Mouse (Mus musculus) monocyte, adult 2 months (primary cell): ENCODE data around the gene Shb.

Experiments
- DNase-seq, 2 experiments: peaks; one replicate each; pipeline ENCODE4 v3.0.0; 2022; ENCODE audit warnings: low spot score in 2 of 2, low read depth in 1 of 2

Shb gene

DNA sequence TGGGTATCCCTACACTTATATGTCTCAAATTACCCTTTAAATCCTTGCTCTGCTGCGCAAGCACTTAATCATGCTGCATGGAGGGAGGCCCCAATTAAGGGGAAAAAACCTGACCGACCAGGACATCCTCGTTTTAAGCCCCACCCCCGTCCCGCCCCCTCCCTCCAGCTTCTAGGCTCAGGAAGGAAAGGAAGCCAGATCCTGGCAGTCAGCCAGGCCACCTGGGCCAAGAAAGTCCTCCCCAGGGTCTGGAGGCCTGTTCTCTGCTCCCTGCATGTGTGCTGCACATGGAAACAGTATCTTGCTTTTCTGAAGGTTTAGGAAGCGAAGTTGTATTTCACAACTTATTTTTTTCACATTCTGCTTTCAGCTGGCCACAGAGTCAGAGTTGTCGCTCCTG, at the start of gene Shb:
Gene Shb (minus strand): TSS at position 96 of the 400 bp plus-strand sequence.
- DNase-seq: no peak

GRCm38 (mm10) chr4:45581095-45581494, 48.8 kb upstream of the Shb start:
- no peak for DNase-seq

DNA sequence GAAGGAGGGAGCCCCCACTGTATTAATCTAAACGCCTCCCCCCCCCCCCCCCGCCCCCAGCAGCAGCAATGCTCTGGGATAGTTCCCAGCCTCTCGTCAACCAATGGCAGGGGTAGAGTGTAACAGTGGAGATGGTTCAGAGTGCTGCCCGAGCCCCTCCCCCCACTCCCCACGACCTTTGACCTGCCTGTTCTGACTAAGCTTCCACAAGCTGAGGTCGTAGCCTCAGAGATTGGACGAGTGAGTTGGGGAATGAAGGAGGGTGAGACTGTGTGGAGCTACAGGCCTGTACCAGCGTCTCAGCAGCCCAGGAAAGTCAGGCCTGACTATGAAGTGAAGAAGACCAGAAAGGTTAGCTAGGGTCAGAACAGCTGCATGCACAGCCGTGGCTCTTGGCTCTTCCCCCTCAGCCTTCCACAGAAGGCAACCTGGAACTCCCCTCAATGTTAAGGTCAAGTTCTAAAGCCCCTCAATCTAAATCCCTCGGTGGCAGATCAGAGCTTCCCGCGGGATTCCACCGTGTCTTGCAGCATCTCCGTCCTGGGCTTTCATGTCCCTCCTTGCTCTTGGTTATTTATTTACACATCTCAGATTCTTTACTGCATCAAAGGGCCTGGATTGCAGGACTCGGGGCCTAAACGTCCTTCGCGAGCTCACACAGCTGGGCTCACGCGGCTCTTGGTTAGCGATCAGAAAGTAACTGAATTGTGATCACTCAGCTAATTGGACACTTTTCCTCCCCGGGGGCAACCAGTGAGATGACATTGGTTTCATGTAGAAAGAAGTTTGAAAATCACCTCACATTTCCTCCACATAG, 46.5 kb upstream of the Shb start:
- DNase-seq: no peak

GRCm38 (mm10) chr4:45577631-45578030, 45.4 kb upstream of the Shb start:
- DNase-seq: no peak

DNA sequence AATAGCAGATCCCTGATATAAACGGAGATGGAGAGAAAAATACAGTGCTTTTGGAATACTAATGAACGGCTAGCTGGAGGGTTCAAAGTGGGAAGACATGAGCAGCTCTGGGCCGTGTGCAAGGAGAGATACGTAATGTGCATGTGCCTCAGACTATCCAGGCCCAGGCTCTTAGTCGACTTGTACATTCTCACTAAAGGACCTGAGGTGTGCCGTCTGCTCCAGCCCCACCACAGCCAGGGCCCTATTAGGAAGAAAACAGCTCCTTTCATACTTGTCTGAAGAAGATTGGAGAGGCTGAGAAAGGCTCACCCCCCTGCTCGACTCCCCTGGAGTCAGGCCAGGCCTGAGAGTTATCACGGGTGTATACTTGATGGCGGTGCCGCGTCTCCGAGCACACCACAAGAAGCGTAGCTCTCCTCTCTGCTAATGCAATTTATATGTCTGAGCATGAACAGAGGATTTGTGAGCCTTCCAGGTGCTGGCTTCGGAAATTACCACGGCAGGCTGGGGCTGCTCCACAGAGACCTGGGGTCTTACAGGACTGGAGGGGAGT, 42.4 kb upstream of the Shb start:
- DNase-seq: no peak

GRCm38 (mm10) chr4:45569521-45569920, 37.3 kb upstream of the Shb start:
- DNase-seq: no peak

DNA sequence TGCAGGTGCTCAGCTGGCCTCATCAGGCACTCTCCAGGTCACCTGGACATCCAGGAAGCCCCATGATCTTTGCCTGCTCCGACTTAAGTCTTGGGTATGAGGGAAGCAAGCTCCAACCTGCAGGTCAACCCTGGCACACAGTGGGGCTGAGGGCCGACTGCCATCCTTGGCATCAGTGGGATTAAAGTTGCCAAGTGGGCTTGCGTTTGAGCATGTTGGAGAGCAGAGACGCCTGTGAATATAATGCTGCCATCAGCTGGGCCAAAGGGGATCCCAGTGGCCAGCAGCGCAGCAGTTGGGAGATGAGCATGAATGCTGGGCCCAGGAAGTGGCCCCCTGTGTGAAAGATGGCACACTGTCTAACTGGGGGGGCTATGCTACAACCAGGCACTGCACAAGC, 25.9 kb upstream of the Shb start:
- DNase-seq: no peak

- DNase-seq: no peak
Observed at GRCm38 (mm10) chr4:45552571-45552970, 20.3 kb upstream of the Shb start.

DNA sequence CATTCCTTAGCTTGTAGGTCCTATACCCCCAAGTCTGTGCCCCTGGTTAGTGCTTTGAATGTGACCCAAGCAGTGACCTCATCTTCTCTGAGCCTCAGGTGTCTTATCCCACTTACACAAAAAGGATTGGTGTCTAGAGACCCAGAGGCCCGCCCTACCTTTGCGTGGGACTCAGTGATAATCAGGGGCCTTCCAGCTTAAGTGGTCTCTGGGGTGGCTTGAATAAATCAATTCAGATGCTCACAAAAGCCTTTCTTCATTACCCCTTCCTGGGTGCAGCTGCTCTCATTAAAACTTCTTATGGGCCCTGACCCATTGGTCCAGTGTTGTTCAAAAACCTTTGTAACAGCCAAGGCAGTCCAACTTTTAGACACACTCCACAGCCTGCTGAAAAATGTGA, 18.7 kb upstream of the Shb start:
- DNase-seq: no peak

- no peak for DNase-seq
Observed at GRCm38 (mm10) chr4:45549514-45549913, 17.2 kb upstream of the Shb start.

GRCm38 (mm10) chr4:45545851-45546250, 13.6 kb upstream of the Shb start:
- no peak for DNase-seq

GRCm38 (mm10) chr4:45543481-45544051, 11.3 kb upstream of the Shb start:
- no peak for DNase-seq

DNA sequence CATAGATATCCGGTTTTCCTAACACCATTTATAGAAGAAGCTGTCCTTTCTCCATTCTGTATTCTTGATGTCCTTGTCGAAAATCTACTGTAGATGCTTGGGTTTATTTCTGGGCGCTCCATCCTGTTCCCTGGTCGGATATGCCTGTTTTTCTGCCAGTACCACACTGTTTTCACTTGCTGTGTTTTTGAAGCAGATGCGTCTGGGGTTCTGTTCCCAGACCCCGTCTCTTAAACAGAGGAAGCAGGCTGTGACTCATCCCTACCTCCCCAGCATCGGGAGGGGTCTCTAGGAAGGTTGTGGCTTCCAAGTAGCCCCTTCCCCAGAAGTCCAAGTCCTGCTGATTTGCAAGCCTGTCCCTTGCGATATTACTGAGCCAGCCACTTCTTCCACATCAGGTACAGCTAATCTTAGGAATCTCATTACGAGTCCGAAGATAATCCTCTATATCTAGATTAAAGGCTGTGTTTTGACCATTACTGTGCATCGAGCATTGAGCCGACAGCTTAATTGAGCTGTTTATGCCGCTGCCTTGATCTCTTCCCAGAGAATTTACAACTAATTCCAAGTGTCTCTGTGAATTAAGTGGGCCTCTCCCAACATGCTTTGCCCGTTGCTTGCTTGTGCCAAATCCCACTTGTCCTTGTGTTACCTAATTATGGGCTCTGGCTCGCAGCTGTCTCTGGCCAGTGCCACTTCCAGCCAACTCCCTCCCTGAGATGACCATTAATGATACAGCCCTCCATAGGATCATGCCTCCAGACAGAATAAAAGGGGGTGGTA, 8.1 kb upstream of the Shb start:
- DNase-seq: no peak

DNA sequence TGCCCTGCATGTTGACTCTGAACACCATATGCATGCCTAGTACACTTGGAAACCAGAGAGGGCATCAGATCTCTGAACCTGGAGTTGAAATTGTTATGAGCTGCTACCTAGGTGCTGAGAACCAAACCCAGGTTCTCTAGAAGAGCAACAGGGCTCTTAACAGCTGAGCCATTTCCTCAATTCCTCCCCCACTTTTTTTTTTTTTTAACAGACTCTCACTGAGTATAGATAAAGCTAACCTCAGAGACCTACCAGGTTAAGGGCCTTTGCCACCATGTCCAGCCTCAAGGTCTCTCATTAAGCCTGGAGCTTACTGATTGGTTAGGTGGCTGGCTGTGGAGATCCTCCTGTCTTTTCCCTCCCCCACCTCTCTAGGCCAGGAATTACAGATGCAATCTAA, 6.9 kb upstream of the Shb start:
- DNase-seq: no peak

DNA sequence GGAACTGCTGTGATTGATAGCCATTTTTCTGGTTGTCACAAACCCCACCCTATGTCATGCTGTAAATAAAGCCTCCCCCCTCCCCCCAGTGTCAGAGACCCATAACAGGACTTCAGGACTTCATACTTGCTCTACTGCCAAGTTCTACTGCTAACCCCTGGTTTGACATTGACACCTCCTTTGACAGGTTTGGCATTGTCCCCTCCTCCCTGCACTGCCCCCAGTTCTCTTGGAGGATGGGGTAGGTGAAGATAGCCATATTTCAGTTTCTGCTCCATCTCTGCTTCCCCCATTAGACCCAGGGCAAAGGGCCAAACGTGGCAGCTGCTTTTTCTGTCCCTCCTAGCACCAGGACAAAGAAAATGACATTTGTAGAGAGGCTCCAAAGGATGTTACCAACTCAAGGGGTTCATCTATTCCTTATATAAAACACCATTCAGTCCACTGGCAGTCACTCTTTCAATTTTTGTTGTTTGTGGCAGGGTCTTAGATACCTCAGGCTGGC, 1.2 kb upstream of the Shb start:
- no peak for DNase-seq

DNA sequence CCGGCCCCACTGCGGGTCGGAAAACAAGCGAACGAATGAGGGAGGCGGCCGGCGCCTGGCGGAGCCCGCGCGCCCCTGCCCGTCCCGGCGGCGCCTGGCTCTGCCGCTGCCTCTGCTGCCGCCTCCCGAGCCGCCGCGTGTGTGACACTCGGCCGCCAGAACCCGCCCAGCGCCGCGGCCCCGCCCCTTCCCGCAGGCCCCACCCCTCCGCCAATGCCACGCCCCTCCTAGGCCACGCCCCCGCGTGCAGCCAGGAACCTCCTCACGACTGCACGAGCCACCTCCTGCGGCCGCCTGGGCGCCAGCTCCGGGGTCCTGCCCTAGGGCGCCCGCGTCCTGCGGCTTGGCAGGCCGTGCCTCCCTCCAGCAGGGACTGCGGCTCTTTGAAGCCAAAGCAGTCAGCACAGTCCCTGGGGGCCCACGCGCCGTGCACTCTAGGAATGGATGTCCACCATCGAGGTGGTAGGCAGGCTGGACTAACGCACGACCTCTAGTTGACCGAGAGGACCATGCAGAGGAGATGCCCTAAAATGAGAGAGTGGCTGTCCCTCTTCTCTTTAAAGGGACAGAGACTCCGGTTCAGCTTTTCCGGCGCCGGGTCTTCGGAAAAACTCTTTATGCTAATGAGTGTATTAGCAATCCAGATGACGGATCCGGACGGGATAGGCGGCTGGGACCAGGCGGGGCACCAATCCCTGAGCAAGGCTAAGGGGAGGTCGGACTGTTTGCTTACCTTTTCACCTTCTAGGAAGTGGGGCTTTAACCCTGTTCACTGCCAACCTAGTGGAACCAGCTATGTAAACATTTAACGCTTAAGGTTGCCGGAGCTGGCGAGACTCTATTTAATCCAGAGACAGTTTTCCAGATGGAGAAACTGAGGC, 1.4 kb downstream of the Shb start:
- peak; percentile 66 to 77 for DNase-seq

DNA sequence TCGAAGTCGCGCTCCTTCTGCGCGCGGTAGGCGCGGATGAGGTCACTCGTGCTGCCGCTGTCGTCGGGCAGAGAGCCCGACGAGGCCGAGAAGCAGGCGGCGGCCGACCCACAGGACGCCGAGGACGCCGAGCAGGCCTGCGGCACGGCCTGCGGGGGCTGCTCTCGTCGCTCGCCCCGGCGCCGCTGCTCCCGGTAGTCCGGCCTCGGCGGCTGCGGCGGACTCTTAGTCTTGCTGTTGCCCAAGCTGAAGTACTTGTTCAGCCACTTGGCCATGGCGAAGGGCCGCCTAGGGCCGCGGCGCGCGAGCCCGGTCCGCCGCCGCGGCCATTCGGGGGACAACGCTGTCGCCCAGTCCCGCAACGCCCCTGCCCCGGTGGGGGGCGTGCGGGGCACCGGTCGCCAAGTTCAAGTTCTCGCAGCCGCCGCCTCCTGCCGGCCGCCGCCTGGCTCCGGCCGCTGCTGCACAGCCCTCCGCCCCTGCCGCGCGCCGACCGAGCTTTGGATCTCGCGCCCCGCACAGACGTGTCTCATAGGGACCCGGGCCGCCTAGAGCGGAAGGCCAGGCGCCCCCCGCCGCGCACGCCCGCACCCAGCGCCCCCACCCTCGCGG, 2.2 kb downstream of the Shb start:
- DNase-seq: no peak

- DNase-seq: no peak
Observed at GRCm38 (mm10) chr4:45529201-45529985, 2.9 kb downstream of the Shb start.
